Comparison of ENCODE assay signal across 20 mouse cellular contexts in genomic region chr14:20713832-20714231, GRCm38 (mm10). TPM values are rescaled to one million over a fixed set of nuclear protein-coding genes. Genes with fewer than 3 reads are reported as not detected.
DNase-seq lines count a peak whose midpoint lies in the region; ATAC-seq and TF ChIP-seq lines count a peak whose summit lies in the region.
"Had no signal": no experiment of that assay in that cellular context is flagged by ENCODE, and none has a peak within 500 bp of the region (broad histone marks: within the 10 kb centered on the region; RNA-seq: fewer than 3 reads in every experiment).

No protein-coding gene starts in this region.

- H3K4me1 ChIP-seq in limb, embryonic 13.5 days: peaks cover 9% of the 10 kb centered on the region
- H3K4me1 ChIP-seq in limb, embryonic 10.5 days: peaks cover 11% of the 10 kb centered on the region
- no peaks in the 10 kb centered on the region for H3K4me1 ChIP-seq in intestine, postnatal 0 days (replicated peaks; ENCODE audit: control insufficient read depth, insufficient read depth, low read length)

- H3K9me3 ChIP-seq in limb, embryonic 13.5 days: no peaks in the 10 kb centered on the region
- H3K9me3 ChIP-seq in limb, embryonic 10.5 days (replicated peaks): no peaks in the 10 kb centered on the region
- no peaks in the 10 kb centered on the region for H3K9me3 ChIP-seq in intestine, postnatal 0 days (ENCODE audit: control insufficient read depth)
- H3K9me3 ChIP-seq: embryonic facial prominence, embryonic 10.5 days had no signal

- H3K4me3 ChIP-seq in limb, embryonic 13.5 days: no peak overlapping the region
- no peak overlapping the region for H3K4me3 ChIP-seq in limb, embryonic 10.5 days
- no peak overlapping the region for H3K4me3 ChIP-seq in intestine, postnatal 0 days (ENCODE audit: low read depth, low read length)
- H3K4me3 ChIP-seq: embryonic facial prominence, embryonic 10.5 days; layer of hippocampus, adult 2 months had no signal

- DNase-seq in heart, adult 11 months: peak; percentile 90
- no peak for DNase-seq in heart, adult 18-20 months
- no peak for DNase-seq in limb, embryonic 10.5 days (ENCODE audit: low spot score)
- peak; percentile 65 for DNase-seq in yolk sac, embryonic 10.5 days (ENCODE audit: low spot score)
- DNase-seq in urinary bladder, adult 2 months (ENCODE audit: low spot score): no peak
- DNase-seq in ovary, postnatal 10 days (ENCODE audit: low spot score): no peak
- DNase-seq: adrenal gland, adult 8-10 months; cerebellum, adult 11 months; kidney, adult 18-20 months; kidney, postnatal 10 days; left cerebral cortex, postnatal 4 days; lung, postnatal 14 days; spleen, adult 18-20 months had no signal

- WGBS in limb, embryonic 13.5 days: 83% methylated on average over 11 of the region's 11 CpGs
- WGBS in limb, embryonic 10.5 days: 82% methylated on average over 11 of the region's 11 CpGs
- WGBS in intestine, postnatal 0 days: 34% methylated on average over 11 of the region's 11 CpGs

- H3K27me3 ChIP-seq in limb, embryonic 13.5 days: no peaks in the 10 kb centered on the region
- no peaks in the 10 kb centered on the region for H3K27me3 ChIP-seq in limb, embryonic 10.5 days (ENCODE audit: low read depth, poor library complexity, severe bottlenecking)
- H3K27me3 ChIP-seq in intestine, postnatal 0 days (replicated peaks; ENCODE audit: control insufficient read depth, insufficient read depth, low read length): no peaks in the 10 kb centered on the region

- no peak for TF ChIP-seq CTCF in intestine, postnatal 0 days (IDR thresholded peaks at IDR 0.05; ENCODE audit: low read depth)

- ATAC-seq in limb, embryonic 13.5 days (ENCODE audit: low FRiP score, low read depth): no peak
- ATAC-seq in intestine, postnatal 0 days: peak; percentile 74
- ATAC-seq: CD4-positive, CD25-positive, alpha-beta regulatory T cell, adult 4 months; forebrain, embryonic 14.5 days had no signal

- no peak overlapping the region for H3K27ac ChIP-seq in limb, embryonic 13.5 days
- no peak overlapping the region for H3K27ac ChIP-seq in limb, embryonic 10.5 days
- H3K27ac ChIP-seq in intestine, postnatal 0 days (ENCODE audit: low read depth, low read length): peak overlapping the region; percentile 82
- H3K27ac ChIP-seq: embryonic facial prominence, embryonic 10.5 days; hindbrain, embryonic 14.5 days; layer of hippocampus, adult 2 months had no signal

- H3K9ac ChIP-seq in limb, embryonic 13.5 days: peak overlapping the region; percentile 8; the same call in 1 of the 2 replicates
- H3K9ac ChIP-seq in intestine, postnatal 0 days (ENCODE audit: low read depth, low read length): peak overlapping the region; percentile 37; the same call in 1 of the 2 replicates
- H3K9ac ChIP-seq: hindbrain, embryonic 14.5 days had no signal

- H3K4me2 ChIP-seq in limb, embryonic 13.5 days (replicated peaks): no peak overlapping the region
- H3K4me2 ChIP-seq in intestine, postnatal 0 days (replicated peaks; ENCODE audit: low read depth): peak overlapping the region; percentile 27; the same call in 1 of the 2 replicates
- H3K4me2 ChIP-seq: hindbrain, embryonic 14.5 days had no signal

- peaks cover 89% of the 10 kb centered on the region for H3K36me3 ChIP-seq in limb, embryonic 13.5 days
- peaks cover 94% of the 10 kb centered on the region for H3K36me3 ChIP-seq in limb, embryonic 10.5 days
- H3K36me3 ChIP-seq in intestine, postnatal 0 days (ENCODE audit: control insufficient read depth, insufficient read depth): peaks cover 78% of the 10 kb centered on the region

RNA-seq across cellular contexts. Expression of gene Zswim8, which starts 6.5 kb away (rescaled TPM):
- 10 to 100 TPM; 28.5 to 36.0 TPM for total RNA-seq in heart, adult 18-20 months (2021)
- 40.3 and 43.1 TPM in 2 replicates for polyA plus RNA-seq in limb, embryonic 13.5 days (2015; fragmentation: Nextera tagmentation; extraction: Ambion mirVana)
- polyA plus RNA-seq in limb, embryonic 10.5 days (2016; fragmentation: Nextera tagmentation; extraction: Ambion mirVana): 32.5 and 39.3 TPM in 2 replicates
- 15.0 and 19.0 TPM in 2 replicates for polyA plus RNA-seq in intestine, postnatal 0 days (2015; fragmentation: Nextera tagmentation; extraction: Ambion mirVana)
- 120 and 121 TPM in 2 replicates for polyA plus RNA-seq in urinary bladder, adult 2 months (2012; rRNA removed)

RNA-seq across cellular contexts. Expression of gene Chchd1, which starts 11.0 kb away (rescaled TPM):
- 100 to 1,000 TPM; 108 to 122 TPM for total RNA-seq in heart, adult 18-20 months (2021)
- 194 and 196 TPM in 2 replicates for polyA plus RNA-seq in limb, embryonic 13.5 days (2015; fragmentation: Nextera tagmentation; extraction: Ambion mirVana)
- polyA plus RNA-seq in limb, embryonic 10.5 days (2016; fragmentation: Nextera tagmentation; extraction: Ambion mirVana): 238 and 280 TPM in 2 replicates
- polyA plus RNA-seq in intestine, postnatal 0 days (2015; fragmentation: Nextera tagmentation; extraction: Ambion mirVana): 143 and 150 TPM in 2 replicates
- polyA plus RNA-seq in urinary bladder, adult 2 months (2012; rRNA removed): 90.7 and 97.2 TPM in 2 replicates

RNA-seq across cellular contexts. Expression of gene Fut11, which starts 19.1 kb away (rescaled TPM):
- 1 to 10 TPM; 4.6 to 6.1 TPM for total RNA-seq in heart, adult 18-20 months (2021)
- polyA plus RNA-seq in limb, embryonic 13.5 days (2015; fragmentation: Nextera tagmentation; extraction: Ambion mirVana): 27.4 and 28.5 TPM in 2 replicates
- polyA plus RNA-seq in limb, embryonic 10.5 days (2016; fragmentation: Nextera tagmentation; extraction: Ambion mirVana): 18.2 and 20.4 TPM in 2 replicates
- polyA plus RNA-seq in intestine, postnatal 0 days (2015; fragmentation: Nextera tagmentation; extraction: Ambion mirVana): 7.4 and 8.4 TPM in 2 replicates
- polyA plus RNA-seq in urinary bladder, adult 2 months (2012; rRNA removed): 17.1 and 17.2 TPM in 2 replicates

RNA-seq across cellular contexts. Expression of gene Ndst2, which starts 20.5 kb away (rescaled TPM):
- total RNA-seq in heart, adult 18-20 months (2021): 1 to 10 TPM; 6.4 to 8.3 TPM
- polyA plus RNA-seq in limb, embryonic 13.5 days (2015; fragmentation: Nextera tagmentation; extraction: Ambion mirVana): 27.9 and 30.5 TPM in 2 replicates
- polyA plus RNA-seq in limb, embryonic 10.5 days (2016; fragmentation: Nextera tagmentation; extraction: Ambion mirVana): 27.9 and 29.2 TPM in 2 replicates
- polyA plus RNA-seq in intestine, postnatal 0 days (2015; fragmentation: Nextera tagmentation; extraction: Ambion mirVana): 9.8 and 12.4 TPM in 2 replicates
- polyA plus RNA-seq in urinary bladder, adult 2 months (2012; rRNA removed): 33.1 and 36.6 TPM in 2 replicates

RNA-seq across cellular contexts. Expression of gene Sec24c, which starts 39.7 kb away (rescaled TPM):
- 10 to 100 TPM; 95.8 to 97.9 TPM for total RNA-seq in heart, adult 18-20 months (2021)
- 85.0 and 90.7 TPM in 2 replicates for polyA plus RNA-seq in limb, embryonic 13.5 days (2015; fragmentation: Nextera tagmentation; extraction: Ambion mirVana)
- 113 and 122 TPM in 2 replicates for polyA plus RNA-seq in limb, embryonic 10.5 days (2016; fragmentation: Nextera tagmentation; extraction: Ambion mirVana)
- 51.0 and 53.8 TPM in 2 replicates for polyA plus RNA-seq in intestine, postnatal 0 days (2015; fragmentation: Nextera tagmentation; extraction: Ambion mirVana)
- 87.1 and 90.1 TPM in 2 replicates for polyA plus RNA-seq in urinary bladder, adult 2 months (2012; rRNA removed)

Comparison
In these comparisons a context has a peak if more than half of its experiments do, and no peak if none do; other contexts are left out.
1. DNase-seq: peak in heart, adult 11 months (single experiment) and yolk sac, embryonic 10.5 days (single experiment); none in heart, adult 18-20 months (0 of 2), limb, embryonic 10.5 days (single experiment), urinary bladder, adult 2 months (single experiment) and ovary, postnatal 10 days (single experiment).